Mouse (Mus musculus) E14TG2a.4 (cell line): ENCODE measurements around the gene Klhl28.

Experiments used
- CTCF ChIP-seq: conservative IDR thresholded peaks from 2 replicates; pipeline ENCODE4 v1.5.1; 2014; ENCODE audit warnings: low read length
- NANOG ChIP-seq: IDR thresholded peaks from 2 replicates; pipeline ENCODE4 v1.6.1; 2014; ENCODE audit warnings: borderline replicate concordance, low read length, mixed read lengths
- POU5F1 ChIP-seq: IDR thresholded peaks from 2 replicates; pipeline ENCODE4 v1.6.1; 2014; ENCODE audit warnings: low read length, borderline replicate concordance

DNA sequence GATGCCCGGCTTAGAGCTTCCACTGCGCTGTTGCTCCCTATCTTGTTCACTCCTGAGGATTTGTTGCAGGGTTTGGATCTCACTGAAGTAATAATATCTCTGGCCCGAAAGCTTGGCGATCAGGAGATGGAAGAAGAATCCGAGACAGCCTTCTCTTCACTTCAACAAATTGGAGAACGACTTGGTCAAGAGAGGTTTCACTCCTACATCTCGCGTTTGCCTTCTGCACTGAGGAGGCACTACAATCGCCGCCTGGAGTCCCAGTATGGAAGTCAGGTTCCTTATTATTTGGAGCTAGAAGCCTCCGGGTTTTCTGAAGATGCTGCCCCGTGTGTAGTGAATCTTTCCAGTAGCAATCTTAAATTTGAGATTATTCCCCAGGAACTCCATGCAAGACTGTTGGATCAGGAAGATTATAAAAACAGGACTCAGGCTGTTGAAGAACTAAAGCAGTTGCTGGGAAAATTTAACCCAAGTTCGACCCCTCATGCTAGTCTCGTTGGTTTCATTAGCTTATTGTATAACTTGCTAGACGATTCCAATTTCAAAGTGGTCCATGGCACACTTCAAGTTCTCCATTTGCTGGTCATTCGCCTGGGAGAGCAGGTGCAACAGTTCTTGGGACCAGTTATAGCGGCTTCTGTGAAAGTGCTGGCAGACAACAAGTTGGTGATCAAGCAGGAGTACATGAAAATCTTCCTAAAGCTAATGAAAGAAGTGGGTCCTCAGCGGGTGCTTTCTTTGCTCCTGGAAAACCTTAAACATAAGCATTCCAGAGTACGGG lies 1.5 kb upstream of the Klhl28 start:
- TF ChIP-seq CTCF (no peak), POU5F1 (no peak), NANOG (no peak)
